Mouse (Mus musculus): ENCODE measurements around the gene Mvd. TPM values are rescaled to one million over a fixed set of nuclear protein-coding genes. Genes with fewer than 3 reads are reported as not detected.

The Mvd gene
- 15.9 and 16.1 TPM in 2 replicates for polyA plus RNA-seq (2015; fragmentation: Nextera tagmentation; extraction: Ambion mirVana)

DNA sequence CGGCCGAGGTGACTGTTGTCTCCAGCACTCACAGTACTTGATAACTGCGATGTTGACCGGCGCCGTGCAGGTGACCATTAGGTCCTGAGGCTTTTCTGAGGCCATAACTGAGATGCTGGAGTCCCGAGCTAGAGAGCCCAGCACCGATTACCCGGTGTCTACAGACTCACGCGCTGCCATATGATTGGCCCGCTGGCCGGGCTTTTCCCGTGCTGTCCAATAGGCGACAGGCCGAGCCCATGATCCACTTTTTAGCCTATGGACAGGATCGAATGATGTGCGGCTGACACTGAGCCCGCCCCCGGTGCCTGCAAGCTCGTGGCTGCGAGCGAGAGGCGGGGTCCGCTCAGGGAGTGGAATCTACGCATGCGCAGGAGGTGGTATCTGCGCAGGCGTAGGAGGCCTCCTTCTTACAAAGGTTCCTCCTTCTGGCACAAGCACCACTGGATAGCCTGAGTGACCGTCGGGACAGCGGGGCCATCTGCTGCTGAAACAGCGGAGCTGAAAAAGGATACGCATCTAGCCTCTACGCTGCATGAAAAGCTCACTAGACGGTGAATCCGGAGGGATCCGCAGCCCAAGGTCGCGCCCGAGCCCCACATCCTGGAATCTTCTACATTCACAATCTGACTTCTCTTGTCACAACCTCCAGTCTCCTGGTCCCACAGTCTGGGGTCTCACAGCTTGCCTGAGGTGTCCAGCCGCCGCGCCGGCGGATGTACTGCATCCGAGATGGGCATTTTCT is at the start of gene Mvd:
TSS of gene Mvd (minus strand) at position 161 of the 745 bp plus-strand sequence.
- WGBS, result under 1% methylated on average over 47 of the region's 47 CpGs
- no peaks in the 10 kb centered on the region; the same call in 1 of the 2 replicates for H3K36me3 ChIP-seq (ENCODE audit: control insufficient read depth, insufficient read depth)
- H3K4me3 ChIP-seq (ENCODE audit: low read length), result peak within 1 kb of the TSS; percentile 88
- H3K9me3 ChIP-seq (replicated peaks; ENCODE audit: control insufficient read depth, low read length), result no peaks in the 10 kb centered on the region
- peaks cover 23% of the 10 kb centered on the region for H3K4me1 ChIP-seq (ENCODE audit: control insufficient read depth, insufficient read depth, low read length)
- H3K4me2 ChIP-seq (ENCODE audit: low read depth, low read length), result peak within 1 kb of the TSS; percentile 100
- ATAC-seq (replicated peaks; ENCODE audit: extremely low read depth, insufficient read depth, low FRiP score), result peak; percentile 94
- peak within 1 kb of the TSS; percentile 85 for H3K9ac ChIP-seq (ENCODE audit: low read length)
- H3K27me3 ChIP-seq (ENCODE audit: control insufficient read depth, insufficient read depth, low read length), result no peaks in the 10 kb centered on the region
- peak within 1 kb of the TSS; percentile 93 for H3K27ac ChIP-seq (ENCODE audit: low read length)

DNA sequence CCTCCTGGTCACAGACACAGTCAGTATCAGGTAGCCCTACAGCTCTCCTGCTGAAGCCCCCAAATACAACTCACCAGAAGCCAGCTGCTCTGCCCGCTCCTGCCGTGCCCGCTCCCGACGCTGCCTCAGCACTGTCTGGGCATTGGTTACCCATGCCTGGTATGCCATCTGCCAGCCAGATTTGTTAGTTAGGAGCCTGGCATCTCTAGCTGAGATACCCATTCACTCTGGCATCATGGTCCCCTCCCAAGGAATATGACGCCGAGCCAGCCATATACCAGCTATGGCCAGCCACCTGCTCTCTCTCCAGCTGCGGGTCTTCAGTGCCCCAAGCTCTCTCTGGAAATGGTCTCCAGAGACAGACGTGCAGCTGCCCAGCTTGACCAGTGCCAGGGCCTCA is 45.2 kb upstream of the Mvd start:
- H3K27ac ChIP-seq (ENCODE audit: low read length), result no peak overlapping the region
- H3K4me2 ChIP-seq (ENCODE audit: low read depth, low read length), result no peak overlapping the region
- no peaks in the 10 kb centered on the region for H3K4me1 ChIP-seq (ENCODE audit: control insufficient read depth, insufficient read depth, low read length)
- 0 out of 2 replicates have a peak, but pooled peaks cover 2% of the 10 kb centered on the region for H3K9me3 ChIP-seq (replicated peaks; ENCODE audit: control insufficient read depth, low read length)
- 93% methylated on average over 9 of the region's 9 CpGs for WGBS
- no peak for ATAC-seq (replicated peaks; ENCODE audit: extremely low read depth, insufficient read depth, low FRiP score)
- no peak overlapping the region for H3K4me3 ChIP-seq (ENCODE audit: low read length)
- peaks cover 66% of the 10 kb centered on the region for H3K36me3 ChIP-seq (ENCODE audit: control insufficient read depth, insufficient read depth)
- no peaks in the 10 kb centered on the region for H3K27me3 ChIP-seq (ENCODE audit: control insufficient read depth, insufficient read depth, low read length)
- no peak overlapping the region for H3K9ac ChIP-seq (ENCODE audit: low read length)

DNA sequence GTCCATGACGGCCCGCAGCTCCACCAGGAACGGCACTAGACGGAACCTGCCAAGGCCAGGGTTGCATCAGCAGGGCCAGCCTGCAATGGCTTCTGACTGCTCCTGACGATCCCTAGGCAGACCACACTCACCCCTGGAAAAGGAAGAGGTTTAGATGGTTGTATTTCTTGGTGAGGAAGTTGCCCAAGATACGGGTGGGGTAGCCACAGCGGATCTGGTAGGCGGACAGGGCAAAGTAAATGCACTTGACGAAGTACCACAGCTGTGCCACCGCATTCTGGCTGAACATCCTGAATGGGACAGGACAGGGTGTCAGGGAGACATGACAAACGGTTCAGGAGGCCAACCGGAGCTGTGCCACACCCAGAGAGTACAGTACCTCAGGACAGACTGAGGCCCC is 41.6 kb upstream of the Mvd start:
- Histone ChIP-seq H3K4me3 (ENCODE audit: low read length) (no peak overlapping the region), H3K4me1 (ENCODE audit: control insufficient read depth, insufficient read depth, low read length) (no peaks in the 10 kb centered on the region), H3K4me2 (ENCODE audit: low read depth, low read length) (no peak overlapping the region), H3K36me3 (ENCODE audit: control insufficient read depth, insufficient read depth) (peaks cover 69% of the 10 kb centered on the region), H3K27ac (ENCODE audit: low read length) (no peak overlapping the region), H3K9me3 (replicated peaks; ENCODE audit: control insufficient read depth, low read length) (0 out of 2 replicates have a peak, but pooled peaks cover 2% of the 10 kb centered on the region), H3K9ac (ENCODE audit: low read length) (no peak overlapping the region), H3K27me3 (ENCODE audit: control insufficient read depth, insufficient read depth, low read length) (no peaks in the 10 kb centered on the region)
- WGBS, result 86% methylated on average over 12 of the region's 12 CpGs
- ATAC-seq (replicated peaks; ENCODE audit: extremely low read depth, insufficient read depth, low FRiP score), result no peak

GRCm38 (mm10) chr8:122483877-122484276 is 40.7 kb upstream of the Mvd start:
- Histone ChIP-seq H3K27ac (ENCODE audit: low read length) (no peak overlapping the region), H3K4me2 (ENCODE audit: low read depth, low read length) (no peak overlapping the region), H3K36me3 (ENCODE audit: control insufficient read depth, insufficient read depth) (peaks cover 72% of the 10 kb centered on the region), H3K27me3 (ENCODE audit: control insufficient read depth, insufficient read depth, low read length) (no peaks in the 10 kb centered on the region), H3K4me1 (ENCODE audit: control insufficient read depth, insufficient read depth, low read length) (no peaks in the 10 kb centered on the region), H3K9ac (ENCODE audit: low read length) (no peak overlapping the region), H3K9me3 (replicated peaks; ENCODE audit: control insufficient read depth, low read length) (0 out of 2 replicates have a peak, but pooled peaks cover 2% of the 10 kb centered on the region), H3K4me3 (ENCODE audit: low read length) (no peak overlapping the region)
- ATAC-seq (replicated peaks; ENCODE audit: extremely low read depth, insufficient read depth, low FRiP score), result no peak
- 94% methylated on average over 7 of the region's 7 CpGs for WGBS

DNA sequence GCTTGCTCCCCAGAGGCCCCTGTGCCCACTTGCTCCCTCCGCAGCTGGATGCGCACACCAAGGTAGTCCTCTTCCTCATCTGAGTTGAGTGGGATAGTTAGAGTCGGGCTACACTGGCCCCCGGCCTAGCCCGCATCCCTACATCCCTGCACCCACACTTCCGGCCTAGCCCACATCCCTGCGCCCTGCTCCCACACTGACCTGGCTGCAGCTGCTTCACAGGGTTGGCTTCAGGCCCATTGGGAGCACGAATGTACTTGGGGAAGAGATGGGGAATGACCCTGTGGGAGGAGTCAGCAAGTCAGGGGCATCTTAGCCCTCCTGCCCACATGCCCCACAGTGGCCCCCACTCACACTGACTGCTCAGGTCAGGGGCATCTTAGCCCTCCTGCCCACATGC is 39.2 kb upstream of the Mvd start:
- Histone ChIP-seq H3K4me1 (ENCODE audit: control insufficient read depth, insufficient read depth, low read length) (no peaks in the 10 kb centered on the region), H3K27ac (ENCODE audit: low read length) (no peak overlapping the region), H3K27me3 (ENCODE audit: control insufficient read depth, insufficient read depth, low read length) (no peaks in the 10 kb centered on the region), H3K36me3 (ENCODE audit: control insufficient read depth, insufficient read depth) (peaks cover 65% of the 10 kb centered on the region), H3K9me3 (replicated peaks; ENCODE audit: control insufficient read depth, low read length) (0 out of 2 replicates have a peak, but pooled peaks cover 2% of the 10 kb centered on the region), H3K4me2 (ENCODE audit: low read depth, low read length) (no peak overlapping the region), H3K9ac (ENCODE audit: low read length) (no peak overlapping the region), H3K4me3 (ENCODE audit: low read length) (no peak overlapping the region)
- no peak for ATAC-seq (replicated peaks; ENCODE audit: extremely low read depth, insufficient read depth, low FRiP score)
- WGBS, result 89% methylated on average over 8 of the region's 8 CpGs

DNA sequence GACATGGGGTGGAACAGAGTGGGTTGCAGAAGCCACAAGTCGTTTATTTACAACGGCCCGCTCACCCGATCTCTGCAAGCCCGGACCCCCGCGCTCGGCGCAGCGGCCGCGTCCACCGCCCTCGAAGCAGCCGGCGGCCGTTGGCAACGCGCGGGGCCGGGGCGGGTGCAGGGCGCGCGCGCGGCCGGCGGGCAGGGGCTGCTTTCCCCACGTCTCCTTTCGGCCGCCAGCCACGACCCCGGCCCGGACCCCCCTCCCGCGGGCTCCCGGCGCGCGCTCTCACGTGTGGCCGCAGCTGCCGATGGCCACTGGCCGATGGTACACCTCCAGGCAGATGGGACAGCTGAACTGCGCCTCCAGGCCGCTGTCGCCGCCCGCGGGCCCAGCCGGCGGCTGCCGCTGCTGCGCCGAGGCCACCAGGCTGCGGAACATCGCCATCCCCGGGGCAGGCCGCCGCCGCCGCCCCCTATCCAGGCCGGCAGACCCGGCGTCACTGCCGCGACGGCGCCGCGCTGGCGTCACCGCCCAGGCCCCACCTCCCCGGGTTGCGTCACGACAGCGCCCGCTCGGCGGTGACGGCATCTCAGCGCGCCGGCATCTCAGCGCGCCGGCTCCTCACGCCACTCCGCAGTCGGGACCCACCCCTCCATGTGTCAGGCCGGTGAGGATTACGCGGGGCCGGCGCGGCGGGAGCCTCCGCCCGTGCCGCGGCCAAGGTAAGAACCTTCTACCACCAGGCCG is 32.5 kb upstream of the Mvd start, which contains the start of the genes Rnf166 and Ctu2:
TSS of gene Rnf166 (minus strand) at position 485 of the 741 bp plus-strand sequence.
TSS of gene Ctu2 (plus strand) at position 564 of the 741 bp plus-strand sequence.
- H3K4me1 ChIP-seq (ENCODE audit: control insufficient read depth, insufficient read depth, low read length), result peaks cover 23% of the 10 kb centered on the region
- H3K27ac ChIP-seq (ENCODE audit: low read length), result peak within 1 kb of the TSS; percentile 80
- peak; percentile 91 for ATAC-seq (replicated peaks; ENCODE audit: extremely low read depth, insufficient read depth, low FRiP score)
- H3K4me2 ChIP-seq (ENCODE audit: low read depth, low read length), result peak within 1 kb of the TSS; percentile 83
- WGBS, result under 1% methylated on average over 102 of the region's 103 CpGs
- H3K4me3 ChIP-seq (ENCODE audit: low read length), result peak within 1 kb of the TSS; percentile 87
- no peaks in the 10 kb centered on the region for H3K27me3 ChIP-seq (ENCODE audit: control insufficient read depth, insufficient read depth, low read length)
- H3K9me3 ChIP-seq (replicated peaks; ENCODE audit: control insufficient read depth, low read length), result no peaks in the 10 kb centered on the region
- H3K9ac ChIP-seq (ENCODE audit: low read length), result peak within 1 kb of the TSS; percentile 93
- peaks cover 21% of the 10 kb centered on the region for H3K36me3 ChIP-seq (ENCODE audit: control insufficient read depth, insufficient read depth)

DNA sequence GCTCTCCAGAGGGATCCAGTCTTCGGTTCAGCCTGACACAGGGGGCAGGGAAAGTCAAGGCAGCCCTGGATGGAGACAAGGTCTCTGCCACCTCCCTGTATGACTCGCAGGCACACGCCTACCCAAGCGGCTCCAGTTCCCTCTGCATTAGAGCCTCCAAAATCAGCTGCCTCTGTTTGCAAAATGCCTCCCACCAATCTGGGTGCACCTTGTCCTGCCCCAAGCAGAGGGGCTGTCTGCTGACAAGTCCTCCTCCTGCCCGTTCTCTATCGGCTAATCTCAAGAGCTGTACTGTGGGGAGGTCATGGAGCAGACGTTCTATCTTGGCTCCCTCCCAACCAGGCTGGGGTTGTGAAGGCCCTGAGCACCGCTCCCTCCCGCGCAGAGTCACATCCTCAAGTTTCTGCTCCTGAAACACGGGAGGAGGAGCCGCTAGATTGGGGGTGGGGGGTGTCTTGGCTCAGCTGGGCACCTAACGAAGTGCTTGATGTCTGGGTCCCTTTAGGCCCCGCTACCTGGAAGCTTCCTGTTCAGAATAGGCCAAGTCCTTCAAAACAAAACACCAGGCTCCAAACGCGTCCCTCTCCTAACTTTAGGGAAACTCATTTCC is 31.8 kb upstream of the Mvd start:
- Histone ChIP-seq H3K27me3 (ENCODE audit: control insufficient read depth, insufficient read depth, low read length) (no peaks in the 10 kb centered on the region), H3K4me1 (ENCODE audit: control insufficient read depth, insufficient read depth, low read length) (peaks cover 23% of the 10 kb centered on the region), H3K36me3 (ENCODE audit: control insufficient read depth, insufficient read depth) (peaks cover 20% of the 10 kb centered on the region), H3K9me3 (replicated peaks; ENCODE audit: control insufficient read depth, low read length) (no peaks in the 10 kb centered on the region), H3K4me2 (ENCODE audit: low read depth, low read length) (peak overlapping the region; percentile 77), H3K4me3 (ENCODE audit: low read length) (peak overlapping the region; percentile 87), H3K9ac (ENCODE audit: low read length) (peak overlapping the region; percentile 93), H3K27ac (ENCODE audit: low read length) (peak overlapping the region; percentile 80)
- ATAC-seq (replicated peaks; ENCODE audit: extremely low read depth, insufficient read depth, low FRiP score), result peak; percentile 17
- 3% methylated on average over 16 of the region's 16 CpGs for WGBS

DNA sequence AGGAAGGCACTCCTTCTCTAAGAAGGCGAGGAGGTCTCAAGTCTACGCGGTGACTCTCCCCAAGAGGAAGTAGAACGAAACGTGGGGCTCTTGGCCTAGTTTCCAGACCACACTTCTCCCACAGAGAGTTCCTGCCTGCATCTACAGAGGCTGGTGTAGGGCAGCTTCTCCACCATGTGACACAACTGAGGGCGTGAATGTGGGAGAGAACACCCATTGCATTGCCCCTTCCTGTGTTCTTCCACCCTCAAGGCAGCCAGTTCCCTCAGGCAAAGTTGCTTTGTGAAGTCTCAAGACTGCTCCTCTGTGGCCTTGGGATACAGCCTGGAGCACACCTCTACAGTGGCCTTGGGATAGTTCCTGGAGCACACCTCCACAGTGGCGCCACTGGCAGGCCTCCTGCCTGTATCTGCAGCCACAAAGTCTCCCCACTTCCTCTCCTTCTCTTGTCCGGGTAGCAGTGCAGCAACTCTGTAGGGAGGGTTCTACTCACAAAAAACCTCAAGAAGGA is 30.7 kb upstream of the Mvd start:
- ATAC-seq (replicated peaks; ENCODE audit: extremely low read depth, insufficient read depth, low FRiP score), result no peak
- Histone ChIP-seq H3K4me3 (ENCODE audit: low read length) (peak overlapping the region; percentile 87; the same call in 1 of the 2 replicates), H3K9ac (ENCODE audit: low read length) (no peak overlapping the region), H3K4me1 (ENCODE audit: control insufficient read depth, insufficient read depth, low read length) (peaks cover 23% of the 10 kb centered on the region), H3K4me2 (ENCODE audit: low read depth, low read length) (peak overlapping the region; percentile 77), H3K27ac (ENCODE audit: low read length) (peak overlapping the region; percentile 80), H3K36me3 (ENCODE audit: control insufficient read depth, insufficient read depth) (peaks cover 11% of the 10 kb centered on the region), H3K9me3 (replicated peaks; ENCODE audit: control insufficient read depth, low read length) (no peaks in the 10 kb centered on the region), H3K27me3 (ENCODE audit: control insufficient read depth, insufficient read depth, low read length) (no peaks in the 10 kb centered on the region)
- 74% methylated on average over 8 of the region's 8 CpGs for WGBS

All from heart, embryonic 16.5 days (tissue).